Mouse (Mus musculus) urinary bladder, postnatal 4 days (tissue): ENCODE measurements around the gene Olfr1219.

Source experiments
- DNase-seq, 2 experiments: peaks; one replicate each; pipeline ENCODE4 v3.0.0; 2021 to 2022; ENCODE audit warnings: low spot score in 2 of 2

The Olfr1219 gene

GRCm38 (mm10) chr2:89083413-89083812 lies at the start of gene Olfr1219:
TSS of gene Olfr1219 (minus strand) at chr2:89083513.
- no peak for DNase-seq

DNA sequence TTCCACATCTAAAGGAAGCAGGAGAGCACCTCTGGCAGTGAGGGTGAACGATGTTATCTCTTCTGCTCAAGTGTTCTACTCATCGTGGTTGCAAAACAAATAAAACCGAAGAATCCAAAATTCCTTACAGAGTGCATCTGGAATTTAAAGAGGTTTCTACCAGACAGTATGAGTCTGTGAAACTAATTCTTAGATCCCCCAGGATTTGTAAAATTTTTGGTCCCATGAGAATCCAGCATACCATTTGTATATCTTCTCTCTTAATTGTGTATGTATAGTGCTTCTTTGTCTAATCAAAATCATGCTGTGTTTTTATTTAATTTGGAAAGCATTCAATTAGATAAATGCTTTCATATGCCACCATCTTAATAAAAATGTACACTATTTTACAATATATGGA lies 49.6 kb upstream of the Olfr1219 start, which contains the start of gene Olfr1222:
Gene Olfr1222, minus strand, starts transcription at position 101 of the 400 bp plus-strand sequence.
- no peak for DNase-seq

- no peak for DNase-seq
These were observed 33.9 kb upstream of the Olfr1219 start, which contains the start of gene Olfr1221 for GRCm38 (mm10) chr2:89117183-89117582. TSS of gene Olfr1221 (minus strand) at chr2:89117283.

DNA sequence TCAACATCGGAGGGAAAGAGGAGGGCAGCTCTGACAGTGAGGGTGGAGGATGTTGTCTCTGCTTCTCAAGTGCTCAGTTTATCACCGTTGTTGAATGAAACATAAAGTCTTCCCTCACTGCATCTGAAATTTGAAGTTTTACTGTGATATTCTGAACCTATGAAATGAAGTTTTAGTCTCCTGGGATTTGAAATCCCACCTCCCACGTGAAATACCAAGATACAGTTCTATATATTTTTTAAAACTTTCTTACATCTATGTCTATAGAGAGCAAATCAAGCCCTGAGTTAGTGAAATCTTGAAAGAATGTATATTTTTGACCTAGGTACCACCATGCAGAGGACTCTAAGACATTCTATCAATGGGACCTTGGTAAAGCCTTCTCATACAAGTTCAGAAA lies 23.4 kb upstream of the Olfr1219 start, which contains the start of gene Olfr1220:
Gene Olfr1220, minus strand, starts transcription at position 101 of the 400 bp plus-strand sequence.
- DNase-seq, result no peak

DNA sequence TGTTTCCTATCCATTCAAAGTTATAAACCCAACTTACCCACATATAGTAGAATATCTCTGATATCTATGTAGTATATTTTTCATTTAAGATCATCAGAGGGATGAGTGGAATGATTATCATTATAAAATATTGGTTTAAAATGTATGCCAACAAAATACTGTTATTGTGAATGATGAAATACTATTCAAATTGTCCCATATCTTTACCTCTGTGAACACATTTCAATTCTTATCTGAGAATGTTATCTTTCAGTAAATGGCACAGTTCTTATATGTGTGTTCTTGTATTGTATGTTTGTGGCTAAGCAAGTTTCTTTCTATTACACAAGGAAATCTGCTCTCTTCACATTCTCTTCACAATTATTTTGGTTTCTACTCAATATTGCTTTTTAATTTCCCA lies 22.3 kb upstream of the Olfr1219 start:
- DNase-seq, result no peak

DNA sequence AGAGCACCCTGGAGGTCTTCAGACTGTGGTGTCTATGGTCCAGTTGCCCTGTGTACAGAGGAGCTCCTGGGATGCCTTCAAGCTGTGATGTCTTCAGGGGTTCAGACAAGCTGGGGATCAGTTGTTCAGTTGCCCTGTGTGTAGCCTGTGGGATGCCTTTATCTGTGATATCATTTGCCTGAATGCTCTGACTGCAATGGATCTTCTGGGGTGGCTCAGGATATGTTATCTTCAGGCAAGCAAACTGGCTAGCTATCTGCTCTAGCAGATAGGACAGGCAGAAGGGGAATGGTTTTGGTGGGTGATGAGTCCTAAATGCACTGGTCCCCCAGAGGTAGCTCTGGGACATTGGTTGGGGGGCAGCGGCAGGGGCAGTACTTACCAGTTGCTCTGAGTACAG lies 10.5 kb upstream of the Olfr1219 start:
- DNase-seq, result no peak

- DNase-seq, result no peak
These were observed 1.8 kb downstream of the Olfr1219 start for GRCm38 (mm10) chr2:89081487-89081886.

DNA sequence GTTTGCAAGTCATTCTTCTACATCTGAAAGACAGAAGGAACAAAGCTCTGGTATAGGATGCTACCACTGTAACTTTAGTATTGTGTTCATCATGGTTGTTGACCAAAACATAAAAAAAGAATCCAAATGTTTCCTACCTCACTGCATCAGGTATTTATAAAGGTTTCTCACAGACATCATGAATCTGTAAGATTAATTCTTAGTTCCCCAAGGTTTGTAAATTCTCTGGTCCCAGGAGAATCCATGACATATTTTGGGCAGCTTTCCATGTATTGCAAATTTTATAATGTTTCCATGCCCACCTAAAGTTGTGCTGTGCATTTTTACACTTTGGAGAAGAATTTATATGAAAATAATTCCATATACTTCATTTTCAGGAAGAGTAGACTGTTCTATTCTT lies 22.2 kb downstream of the Olfr1219 start, which contains the start of gene Olfr1218:
Gene Olfr1218, minus strand, starts transcription at position 101 of the 400 bp plus-strand sequence.
- no peak for DNase-seq

DNA sequence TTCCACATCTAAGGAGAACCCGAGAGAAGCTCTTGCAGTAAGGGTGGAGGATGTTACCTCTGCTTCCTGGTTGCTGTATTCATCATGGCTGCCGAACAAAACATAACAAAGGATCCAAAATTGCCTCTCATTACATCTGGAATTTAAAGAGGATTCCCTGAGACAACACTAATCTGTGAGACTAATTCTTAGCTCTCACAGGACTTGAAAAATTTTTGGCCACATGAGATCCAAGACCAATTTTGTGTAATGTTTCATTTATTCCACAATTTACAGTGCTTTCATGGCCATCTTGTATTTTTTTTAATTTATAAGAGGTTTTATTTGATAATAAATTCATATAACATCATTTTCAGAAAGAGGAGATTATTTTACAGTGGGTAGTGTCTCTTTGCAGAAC lies 51.3 kb downstream of the Olfr1219 start, which contains the start of gene Olfr1217:
Gene Olfr1217, minus strand, starts transcription at position 101 of the 400 bp plus-strand sequence.
- DNase-seq, result no peak
